In genomic region chr12:84525422-84525821, GRCm38 (mm10) we compare ENCODE assay signal across 17 mouse cellular contexts. TPM values are rescaled to one million over a fixed set of nuclear protein-coding genes. Genes with fewer than 3 reads are reported as not detected.
DNase-seq lines count a peak whose midpoint lies in the region; ATAC-seq lines count a peak whose summit lies in the region.
"Had no signal": no experiment of that assay in that cellular context is flagged by ENCODE, and none has a peak within 500 bp of the region (broad histone marks: within the 10 kb centered on the region; RNA-seq: fewer than 3 reads in every experiment).

No protein-coding gene starts in this region.

- H3K9ac ChIP-seq in kidney, embryonic 15.5 days: no peak overlapping the region
- H3K9ac ChIP-seq in limb, embryonic 13.5 days: no peak overlapping the region
- H3K9ac ChIP-seq in intestine, embryonic 16.5 days (ENCODE audit: low read depth, low read length): no peak overlapping the region
- H3K9ac ChIP-seq: hindbrain, embryonic 12.5 days; liver, embryonic 14.5 days; midbrain, embryonic 12.5 days; stomach, embryonic 15.5 days had no signal

- no peak for DNase-seq in kidney, postnatal 36 days
- peak; percentile 64 for DNase-seq in CD4-positive, CD25-positive, alpha-beta regulatory T cell, adult 2 months (ENCODE audit: low read depth, low spot score)
- peak; percentile 41 for DNase-seq in T-cell, adult 2 months (ENCODE audit: low spot score)
- no peak for DNase-seq in ovary, adult 18-20 months (ENCODE audit: low spot score)
- DNase-seq: adrenal gland, postnatal 36 days; cerebellum, postnatal 25 days; gastrocnemius, postnatal 25 days; kidney, adult 8-10 months; lung, postnatal 14 days had no signal

- 70% methylated on average over 12 of the region's 12 CpGs for WGBS in kidney, embryonic 15.5 days
- 82% methylated on average over 12 of the region's 12 CpGs for WGBS in limb, embryonic 13.5 days
- 71% methylated on average over 12 of the region's 12 CpGs for WGBS in intestine, embryonic 16.5 days

- 0 out of 2 replicates have a peak overlapping the region, but pooled peaks have one; percentile 56 for H3K27ac ChIP-seq in kidney, embryonic 15.5 days
- peak overlapping the region; percentile 81 for H3K27ac ChIP-seq in limb, embryonic 13.5 days
- H3K27ac ChIP-seq in intestine, embryonic 16.5 days (ENCODE audit: low read length): no peak overlapping the region
- H3K27ac ChIP-seq: hindbrain, embryonic 12.5 days; liver, embryonic 14.5 days; midbrain, embryonic 12.5 days; stomach, embryonic 15.5 days had no signal

- no peak overlapping the region for H3K4me3 ChIP-seq in kidney, embryonic 15.5 days (replicated peaks)
- H3K4me3 ChIP-seq in limb, embryonic 13.5 days: no peak overlapping the region
- no peak overlapping the region for H3K4me3 ChIP-seq in intestine, embryonic 16.5 days (ENCODE audit: low read length)
- H3K4me3 ChIP-seq: hindbrain, embryonic 12.5 days; midbrain, embryonic 12.5 days; stomach, embryonic 15.5 days had no signal

- no peaks in the 10 kb centered on the region for H3K27me3 ChIP-seq in kidney, embryonic 15.5 days
- H3K27me3 ChIP-seq in limb, embryonic 13.5 days: no peaks in the 10 kb centered on the region
- H3K27me3 ChIP-seq in intestine, embryonic 16.5 days (replicated peaks; ENCODE audit: control insufficient read depth, insufficient read depth, low read length): no peaks in the 10 kb centered on the region
- H3K27me3 ChIP-seq: stomach, embryonic 15.5 days had no signal

- 0 out of 2 replicates have a peak, but pooled peaks have one; percentile 52 for ATAC-seq in kidney, embryonic 15.5 days (replicated peaks; ENCODE audit: low FRiP score)
- no peak for ATAC-seq in limb, embryonic 13.5 days (ENCODE audit: low FRiP score, low read depth)
- no peak for ATAC-seq in intestine, embryonic 16.5 days

- H3K4me1 ChIP-seq in kidney, embryonic 15.5 days: peaks cover 24% of the 10 kb centered on the region
- peaks cover 43% of the 10 kb centered on the region for H3K4me1 ChIP-seq in limb, embryonic 13.5 days
- H3K4me1 ChIP-seq in intestine, embryonic 16.5 days (ENCODE audit: control insufficient read depth, insufficient read depth, low read length): peaks cover 2% of the 10 kb centered on the region; the same call in 1 of the 2 replicates
- H3K4me1 ChIP-seq: stomach, embryonic 15.5 days had no signal

- no peaks in the 10 kb centered on the region for H3K9me3 ChIP-seq in kidney, embryonic 15.5 days (replicated peaks)
- H3K9me3 ChIP-seq in limb, embryonic 13.5 days: no peaks in the 10 kb centered on the region
- no peaks in the 10 kb centered on the region for H3K9me3 ChIP-seq in intestine, embryonic 16.5 days (ENCODE audit: control insufficient read depth, low read length)
- H3K9me3 ChIP-seq: hindbrain, embryonic 12.5 days; midbrain, embryonic 12.5 days; stomach, embryonic 15.5 days had no signal

- no peaks in the 10 kb centered on the region for H3K36me3 ChIP-seq in kidney, embryonic 15.5 days
- peaks cover 6% of the 10 kb centered on the region; the same call in 1 of the 2 replicates for H3K36me3 ChIP-seq in limb, embryonic 13.5 days
- no peaks in the 10 kb centered on the region for H3K36me3 ChIP-seq in intestine, embryonic 16.5 days (ENCODE audit: control insufficient read depth, insufficient read depth, low read length)
- H3K36me3 ChIP-seq: hindbrain, embryonic 12.5 days; midbrain, embryonic 12.5 days; stomach, embryonic 15.5 days had no signal

- 0 out of 2 replicates have a peak overlapping the region, but pooled peaks have one; percentile 14 for H3K4me2 ChIP-seq in kidney, embryonic 15.5 days
- no peak overlapping the region for H3K4me2 ChIP-seq in limb, embryonic 13.5 days (replicated peaks)
- H3K4me2 ChIP-seq in intestine, embryonic 16.5 days (ENCODE audit: low read depth, low read length): no peak overlapping the region
- H3K4me2 ChIP-seq: hindbrain, embryonic 12.5 days; midbrain, embryonic 12.5 days; stomach, embryonic 15.5 days had no signal

RNA-seq across cellular contexts. Expression of gene Vsx2, which starts 44.1 kb away (rescaled TPM):
- not detected in 2 replicates for polyA plus RNA-seq in kidney, embryonic 15.5 days (2015; fragmentation: Nextera tagmentation; extraction: Ambion mirVana)
- polyA plus RNA-seq in limb, embryonic 13.5 days (2015; fragmentation: Nextera tagmentation; extraction: Ambion mirVana): 0.25 and 0.33 TPM in 2 replicates
- not detected in 2 replicates for polyA plus RNA-seq in intestine, embryonic 16.5 days (2015; fragmentation: Nextera tagmentation; extraction: Ambion mirVana)
- polyA plus RNA-seq: heart, embryonic 14.5 days; liver, embryonic 14.5 days; stomach, embryonic 15.5 days had no signal

Comparison
In these comparisons a context has a peak if more than half of its experiments do, and no peak if none do; other contexts are left out.
1. DNase-seq: peak in CD4-positive, CD25-positive, alpha-beta regulatory T cell, adult 2 months (single experiment) and T-cell, adult 2 months (single experiment); none in kidney, postnatal 36 days (0 of 2) and ovary, adult 18-20 months (single experiment).